Mouse (Mus musculus): Measurements from ENCODE around the gene Senp2.

Gene Senp2

GRCm38 (mm10) chr16:22097659-22098058 is 88.4 kb downstream of the Senp2 start:
- no peak for DNase-seq (ENCODE audit: low read depth)

Data from c-Kit-positive CD71-positive TER-119-negative erythroid progenitor cells, embryonic 14.5 days (primary cell).